Comparison of ENCODE assay signal across 8 mouse cellular contexts in genomic region chr14:118474226-118475099, GRCm38 (mm10).
DNase-seq lines count a peak whose midpoint lies in the region; ATAC-seq and TF ChIP-seq lines count a peak whose summit lies in the region.

No protein-coding gene starts in this region.

- no peak overlapping the region for H3K27ac ChIP-seq in lung, postnatal 0 days (ENCODE audit: low read length)
- no peak overlapping the region for H3K27ac ChIP-seq in midbrain, embryonic 15.5 days

- no peaks in the 10 kb centered on the region for H3K9me3 ChIP-seq in lung, postnatal 0 days (ENCODE audit: low read length)
- H3K9me3 ChIP-seq in midbrain, embryonic 15.5 days, result no peaks in the 10 kb centered on the region

- no peak for TF ChIP-seq EP300 in lung, postnatal 0 days (IDR thresholded peaks at IDR 0.05)

- no peaks in the 10 kb centered on the region for H3K4me1 ChIP-seq in lung, postnatal 0 days (ENCODE audit: insufficient read depth, low read depth, low read length)
- peaks cover 18% of the 10 kb centered on the region for H3K4me1 ChIP-seq in midbrain, embryonic 15.5 days

- H3K27me3 ChIP-seq in lung, postnatal 0 days (replicated peaks; ENCODE audit: insufficient read depth, low read length), result peaks cover 14% of the 10 kb centered on the region; the same call in 1 of the 2 replicates
- H3K27me3 ChIP-seq in midbrain, embryonic 15.5 days (replicated peaks), result peaks cover 11% of the 10 kb centered on the region

- peak overlapping the region; percentile 33; the same call in 1 of the 2 replicates for H3K4me3 ChIP-seq in lung, postnatal 0 days (ENCODE audit: low read depth, low read length)
- H3K4me3 ChIP-seq in midbrain, embryonic 15.5 days, result peak overlapping the region; percentile 64

- TF ChIP-seq CTCF in lung, postnatal 0 days (IDR thresholded peaks at IDR 0.05), result peak; percentile 18; the same call in 1 of the 2 replicates

- H3K9ac ChIP-seq in lung, postnatal 0 days (replicated peaks; ENCODE audit: low read depth), result no peak overlapping the region
- H3K9ac ChIP-seq in midbrain, embryonic 15.5 days, result peak overlapping the region; percentile 52

- peak overlapping the region; percentile 67 for H3K4me2 ChIP-seq in lung, postnatal 0 days (replicated peaks; ENCODE audit: low read depth, low read length)
- peak overlapping the region; percentile 100 for H3K4me2 ChIP-seq in midbrain, embryonic 15.5 days

- no peak for ATAC-seq in lung, postnatal 0 days
- ATAC-seq in inflammation-experienced regulatory T-cells, adult 6 months, result peak; percentile 25
- peak; percentile 70; the same call in 1 of the 2 replicates for ATAC-seq in midbrain, embryonic 15.5 days (replicated peaks)

- H3K36me3 ChIP-seq in lung, postnatal 0 days (ENCODE audit: insufficient read depth, low read length), result no peaks in the 10 kb centered on the region
- H3K36me3 ChIP-seq in midbrain, embryonic 15.5 days (replicated peaks), result no peaks in the 10 kb centered on the region

- peak; percentile 47 to 59 for DNase-seq in cerebellum, postnatal 10 days
- DNase-seq in cerebellum, adult 9-11 months, result no peak
- no peak for DNase-seq in lung, postnatal 0 days (ENCODE audit: low spot score)
- no peak for DNase-seq in lung, postnatal 14 days
- DNase-seq in gastrocnemius, postnatal 14 days, result no peak
- DNase-seq in frontal cortex, postnatal 10 days (ENCODE audit: low spot score in 2 of 2), result no peak

- intact Hi-C loops in gastrocnemius, postnatal 14 days (cut with DNase I; ENCODE audit: low total_unique reads), result no loop called here

- WGBS in lung, postnatal 0 days, result 14% methylated on average over 26 of the region's 26 CpGs
- 10% methylated on average over 26 of the region's 26 CpGs for WGBS in midbrain, embryonic 15.5 days

Comparison
In these comparisons a context has a peak if more than half of its experiments do, and no peak if none do; other contexts are left out.
1. DNase-seq: peak in cerebellum, postnatal 10 days (2 of 2); none in cerebellum, adult 9-11 months (single experiment), lung, postnatal 0 days (single experiment), lung, postnatal 14 days (single experiment), gastrocnemius, postnatal 14 days (single experiment) and frontal cortex, postnatal 10 days (0 of 2).